Mouse (Mus musculus) embryonic fibroblast, embryonic 13.5 days (primary cell): ENCODE results near the gene Parp11.

ENCODE experiments used
- CTCF ChIP-seq: IDR thresholded peaks from 2 replicates; pipeline ENCODE4 v1.5.1; 2011; ENCODE audit warnings: mild to moderate bottlenecking, control low read depth, low read length, moderate library complexity, borderline replicate concordance; ENCODE audit not compliant: insufficient read depth
- POLR2A ChIP-seq: IDR thresholded peaks from 2 replicates; pipeline ENCODE4 v1.6.1; 2011; ENCODE audit warnings: low read depth, mild to moderate bottlenecking, control low read depth, low read length, moderate library complexity

DNA sequence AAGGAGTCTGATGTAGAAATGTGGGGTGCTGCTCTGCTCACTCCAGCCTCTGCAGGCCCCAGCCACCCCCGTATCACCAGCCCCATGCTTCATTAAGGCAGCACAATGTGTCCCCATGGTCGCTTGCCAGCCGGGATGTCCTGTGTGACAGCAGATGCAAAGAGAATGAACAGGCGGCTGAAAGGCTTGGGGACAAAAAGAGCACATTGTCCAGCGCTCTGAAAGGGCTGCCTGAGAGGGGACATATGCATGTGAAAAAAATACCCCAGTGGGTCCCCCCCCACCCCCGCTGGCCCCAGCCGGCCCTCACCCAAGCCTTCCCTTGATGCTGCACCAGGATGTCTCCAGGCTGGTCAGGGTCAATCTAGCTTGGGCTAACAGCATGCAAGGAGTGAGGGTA lies 41.0 kb upstream of the Parp11 start:
- TF ChIP-seq POLR2A (no peak), CTCF (no peak)
